Mouse (Mus musculus): ENCODE results near the gene Kti12. TPM values are rescaled to one million over a fixed set of nuclear protein-coding genes. Genes with fewer than 3 reads are reported as not detected.

Kti12 gene
- total and polyA plus RNA-seq, 3 experiments = 36.1 to 81.3 (median 66.0) TPM

GRCm38 (mm10) chr4:108803535-108803934 is 44.0 kb upstream of the Kti12 start:
- no peak overlapping the region for H3K27ac ChIP-seq (ENCODE audit: insufficient read depth, low read depth)
- H3K4me2 ChIP-seq (ENCODE audit: insufficient read depth, low read depth, poor library complexity, severe bottlenecking) = no peak overlapping the region
- no peaks in the 10 kb centered on the region for H3K9me3 ChIP-seq (replicated peaks; ENCODE audit: low read length)
- peaks cover 2% of the 10 kb centered on the region for H3K27me3 ChIP-seq (replicated peaks)
- dilution Hi-C loops (cut with MboI; ENCODE audit: extremely low pct_ligation_motif_present, extremely low pct_unique_long_range_greater_than_20kb, low sequenced_read_pairs) = no loop called here
- no peak overlapping the region for H3K9ac ChIP-seq (ENCODE audit: insufficient read depth, low read depth)
- H3K4me1 ChIP-seq (ENCODE audit: control insufficient read depth in 1 of 2, insufficient read depth in 2 of 2) = no peaks in the 10 kb centered on the region
- H3K79me2 ChIP-seq (replicated peaks; ENCODE audit: control insufficient read depth, extremely low read depth, insufficient read depth, poor library complexity, severe bottlenecking) = no peaks in the 10 kb centered on the region
- in situ Hi-C loops (cut with MboI; ENCODE audit: low pct_ligation_motif_present, low pct_unique_long_range_greater_than_20kb, low sequenced_read_pairs) = no loop called here
- H3K36me3 ChIP-seq (replicated peaks in 1 of 2; ENCODE audit: control insufficient read depth in 1 of 2, insufficient read depth in 1 of 2, low read length in 1 of 2) = no peaks in the 10 kb centered on the region
- TF ChIP-seq SIN3A (IDR thresholded peaks at IDR 0.05; ENCODE audit: low read length) (no peak), EP300 (IDR thresholded peaks at IDR 0.05; ENCODE audit: low read length) (no peak), PAX5 (IDR thresholded peaks at IDR 0.05; ENCODE audit: low read length) (no peak), ZC3H11A (IDR thresholded peaks at IDR 0.05; ENCODE audit: low read depth, low read length) (no peak), IRF4 (IDR thresholded peaks at IDR 0.05; ENCODE audit: low read depth, low read length) (no peak), MEF2A (IDR thresholded peaks at IDR 0.05; ENCODE audit: borderline replicate concordance, low read depth, low read length) (no peak), ELF1 (IDR thresholded peaks at IDR 0.05; ENCODE audit: low read depth, low read length) (no peak), USF2 (conservative IDR thresholded peaks at IDR 0.05; ENCODE audit: low read depth, low read length) (no peak)
- no peak overlapping the region for H3K4me3 ChIP-seq (replicated peaks in 1 of 3; ENCODE audit: low read depth in 2 of 3, low read length in 2 of 3, poor library complexity in 1 of 3)
- DNase-seq (ENCODE audit: extremely low read depth) = no peak

GRCm38 (mm10) chr4:108811142-108811541 is 36.4 kb upstream of the Kti12 start:
- TF ChIP-seq MAZ (IDR thresholded peaks at IDR 0.05; ENCODE audit: low read depth, low read length) (no peak), CHD2 (IDR thresholded peaks at IDR 0.05; ENCODE audit: low read length) (no peak), USF2 (conservative IDR thresholded peaks at IDR 0.05; ENCODE audit: low read depth, low read length) (no peak), HCFC1 (IDR thresholded peaks at IDR 0.05; ENCODE audit: low read depth, low read length) (no peak), TCF12 (IDR thresholded peaks at IDR 0.05; ENCODE audit: low read depth, low read length) (no peak), ETS1 (conservative IDR thresholded peaks at IDR 0.05; ENCODE audit: low read depth, low read length) (no peak), USF1 (IDR thresholded peaks at IDR 0.05; ENCODE audit: low read depth, low read length) (no peak), RCOR1 (conservative IDR thresholded peaks at IDR 0.05; ENCODE audit: low read depth, low read length) (no peak), TBP (conservative IDR thresholded peaks at IDR 0.05; ENCODE audit: low read depth, low read length) (no peak), MYC (IDR thresholded peaks at IDR 0.05; ENCODE audit: low read depth, low read length) (no peak), MAFK (IDR thresholded peaks at IDR 0.05; ENCODE audit: insufficient replicate concordance, low read length) (no peak), JUN (IDR thresholded peaks at IDR 0.05; ENCODE audit: insufficient read depth, low read depth, low read length) (no peak), ELF1 (IDR thresholded peaks at IDR 0.05; ENCODE audit: low read depth, low read length) (no peak), EP300 (IDR thresholded peaks at IDR 0.05; ENCODE audit: low read length) (no peak)
- dilution Hi-C loops (cut with MboI; ENCODE audit: extremely low pct_ligation_motif_present, extremely low pct_unique_long_range_greater_than_20kb, low sequenced_read_pairs) = no loop called here
- H3K4me1 ChIP-seq (ENCODE audit: control insufficient read depth in 1 of 2, insufficient read depth in 2 of 2) = no peaks in the 10 kb centered on the region
- H3K4me3 ChIP-seq (replicated peaks in 1 of 3; ENCODE audit: low read depth in 2 of 3, low read length in 2 of 3, poor library complexity in 1 of 3) = no peak overlapping the region
- H3K9me3 ChIP-seq (replicated peaks; ENCODE audit: low read length) = no peaks in the 10 kb centered on the region
- no peak overlapping the region for H3K27ac ChIP-seq (ENCODE audit: insufficient read depth, low read depth)
- no peak overlapping the region for H3K9ac ChIP-seq (ENCODE audit: insufficient read depth, low read depth)
- no peak for DNase-seq (ENCODE audit: extremely low read depth)
- no peak overlapping the region for H3K4me2 ChIP-seq (ENCODE audit: insufficient read depth, low read depth, poor library complexity, severe bottlenecking)
- H3K27me3 ChIP-seq (replicated peaks) = no peaks in the 10 kb centered on the region
- no peaks in the 10 kb centered on the region for H3K79me2 ChIP-seq (replicated peaks; ENCODE audit: control insufficient read depth, extremely low read depth, insufficient read depth, poor library complexity, severe bottlenecking)
- in situ Hi-C loops (cut with MboI; ENCODE audit: low pct_ligation_motif_present, low pct_unique_long_range_greater_than_20kb, low sequenced_read_pairs) = no loop called here
- peaks cover 3 to 5% of the 10 kb centered on the region in 2 experiments for H3K36me3 ChIP-seq (replicated peaks in 1 of 2; ENCODE audit: control insufficient read depth in 1 of 2, insufficient read depth in 1 of 2, low read length in 1 of 2)

Measured in CH12.LX (cell line).